In genomic region chr4:134628575-134629384, GRCm38 (mm10) we compare ENCODE assay signal across 11 mouse cellular contexts.
DNase-seq lines count a peak whose midpoint lies in the region; ATAC-seq and TF ChIP-seq lines count a peak whose summit lies in the region.
"Had no signal": no experiment of that assay in that cellular context is flagged by ENCODE, and none has a peak within 500 bp of the region (broad histone marks: within the 10 kb centered on the region; RNA-seq: fewer than 3 reads in every experiment).

No protein-coding gene starts in this region.

- H3K4me2 ChIP-seq in intestine, embryonic 16.5 days (ENCODE audit: low read depth, low read length), result no peak overlapping the region

- no peak for DNase-seq in left cerebral cortex, adult 2 months (ENCODE audit: extremely low spot score in 1 of 2, low spot score in 2 of 2)
- DNase-seq in left cerebral cortex, adult 11 months (ENCODE audit: low spot score), result no peak
- peak; percentile 90 for DNase-seq in R1 (ENCODE audit: low read depth, low spot score)
- DNase-seq in heart, adult 8-10 months (ENCODE audit: low spot score), result peak; percentile 62
- peak; percentile 68 for DNase-seq in kidney, postnatal 10 days
- DNase-seq in thymus, postnatal 25 days, result no peak
- DNase-seq in frontal cortex, postnatal 10 days (ENCODE audit: low spot score in 2 of 2), result no peak
- DNase-seq: cerebellum, adult 9-11 months; right cerebral cortex, postnatal 4 days had no signal

- H3K27me3 ChIP-seq in intestine, embryonic 16.5 days (replicated peaks; ENCODE audit: control insufficient read depth, insufficient read depth, low read length), result no peaks in the 10 kb centered on the region

- peak overlapping the region; percentile 19; the same call in 1 of the 2 replicates for H3K27ac ChIP-seq in left cerebral cortex, adult 2 months
- H3K27ac ChIP-seq in intestine, embryonic 16.5 days (ENCODE audit: low read length), result no peak overlapping the region

- no peak overlapping the region for H3K9ac ChIP-seq in intestine, embryonic 16.5 days (ENCODE audit: low read depth, low read length)

- intact Hi-C loops in left cerebral cortex, adult 2 months (cut with DNase I), result loop anchor here (5.0 kb wide), 1 partner anchor 119 kb away; no protein-coding TSS in a partner anchor

- no peak for ATAC-seq in intestine, embryonic 16.5 days
- ATAC-seq: inflammation-experienced regulatory T-cells, adult 6 months had no signal

- H3K9me3 ChIP-seq in intestine, embryonic 16.5 days (ENCODE audit: control insufficient read depth, low read length), result no peaks in the 10 kb centered on the region

- peaks cover 26% of the 10 kb centered on the region for H3K4me1 ChIP-seq in intestine, embryonic 16.5 days (ENCODE audit: control insufficient read depth, insufficient read depth, low read length)

- H3K36me3 ChIP-seq in intestine, embryonic 16.5 days (ENCODE audit: control insufficient read depth, insufficient read depth, low read length), result no peaks in the 10 kb centered on the region

- WGBS in intestine, embryonic 16.5 days, result 70% methylated on average over 10 of the region's 10 CpGs

- H3K4me3 ChIP-seq in left cerebral cortex, adult 2 months, result no peak overlapping the region
- no peak overlapping the region for H3K4me3 ChIP-seq in intestine, embryonic 16.5 days (ENCODE audit: low read length)

- no peak for TF ChIP-seq CTCF in left cerebral cortex, adult 2 months (IDR thresholded peaks at IDR 0.05)

Comparison
In these comparisons a context has a peak if more than half of its experiments do, and no peak if none do; other contexts are left out.
1. DNase-seq: peak in R1 (single experiment), heart, adult 8-10 months (single experiment) and kidney, postnatal 10 days (single experiment); none in left cerebral cortex, adult 2 months (0 of 2), left cerebral cortex, adult 11 months (single experiment), thymus, postnatal 25 days (single experiment) and frontal cortex, postnatal 10 days (0 of 2).